Mouse (Mus musculus): ENCODE measurements around the gene Rack1. TPM values are rescaled to one million over a fixed set of nuclear protein-coding genes. Genes with fewer than 3 reads are reported as not detected.

The Rack1 gene
- polyA plus RNA-seq, 1 experiment = 2,993 TPM

DNA sequence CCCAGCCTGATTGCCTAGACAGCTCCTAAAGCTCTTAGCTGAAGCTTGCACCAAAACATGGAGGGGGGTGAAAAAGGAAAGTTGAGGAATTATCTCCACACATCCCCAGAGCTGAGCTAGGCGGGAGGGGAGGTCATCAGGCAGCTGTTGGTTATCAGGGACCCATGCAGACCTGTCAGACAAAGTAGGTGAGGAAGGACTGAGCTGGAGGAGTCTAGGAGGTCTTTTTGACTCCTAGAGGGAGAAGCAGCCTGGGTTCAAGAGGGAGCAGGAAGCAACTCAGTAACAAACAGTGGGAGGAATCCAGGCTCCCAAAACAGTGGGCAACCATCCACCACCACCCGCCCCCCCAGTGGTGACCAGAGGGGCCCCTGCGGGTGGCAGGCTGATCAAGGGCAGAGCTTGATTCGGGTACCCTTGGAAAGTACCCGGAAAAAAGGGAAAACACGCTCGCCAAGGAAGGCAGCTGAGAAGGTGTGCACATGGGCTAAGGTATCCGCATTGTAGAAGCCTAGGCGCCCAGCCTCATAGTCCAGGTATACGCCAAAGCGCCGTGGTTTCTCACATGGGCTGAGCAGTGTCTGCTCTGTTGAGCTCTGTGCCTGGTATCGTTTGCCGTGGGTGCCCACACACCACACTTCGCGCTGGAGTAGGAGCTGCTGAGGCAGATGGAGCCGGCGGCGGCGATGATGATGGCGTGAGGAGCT lies 6.9 kb downstream of the Rack1 start:
- H3K79me2 ChIP-seq (ENCODE audit: control insufficient read depth, insufficient read depth) = peaks cover 18% of the 10 kb centered on the region
- no peak overlapping the region for H3K4me2 ChIP-seq (ENCODE audit: low read depth)
- no peak for TF ChIP-seq USF1 (IDR thresholded peaks at IDR 0.05; ENCODE audit: low read depth)
- TF ChIP-seq MYOG (IDR thresholded peaks at IDR 0.05; ENCODE audit: control insufficient read depth in 1 of 3, insufficient read depth in 1 of 3, insufficient read length in 2 of 3, low read depth in 2 of 3) = no peak
- TF ChIP-seq REST (IDR thresholded peaks at IDR 0.05; ENCODE audit: insufficient read depth, insufficient read length) = no peak
- TF ChIP-seq POLR2A (IDR thresholded peaks at IDR 0.05; ENCODE audit: insufficient read length, low read depth) = peak; percentile 72
- no peak for TF ChIP-seq E2F4 (IDR thresholded peaks at IDR 0.05; ENCODE audit: insufficient read depth)
- TF ChIP-seq POLR2AphosphoS2 (IDR thresholded peaks at IDR 0.05; ENCODE audit: insufficient read length, low read depth) = peak; percentile 96
- H3ac ChIP-seq (ENCODE audit: control insufficient read depth, insufficient read length) = no peak overlapping the region
- H3K27me3 ChIP-seq (ENCODE audit: control insufficient read depth, insufficient read depth, insufficient read length) = no peaks in the 10 kb centered on the region
- peaks cover 72% of the 10 kb centered on the region for H3K36me3 ChIP-seq (ENCODE audit: control insufficient read depth, insufficient read depth)
- no peak overlapping the region for H3K4me3 ChIP-seq

DNA sequence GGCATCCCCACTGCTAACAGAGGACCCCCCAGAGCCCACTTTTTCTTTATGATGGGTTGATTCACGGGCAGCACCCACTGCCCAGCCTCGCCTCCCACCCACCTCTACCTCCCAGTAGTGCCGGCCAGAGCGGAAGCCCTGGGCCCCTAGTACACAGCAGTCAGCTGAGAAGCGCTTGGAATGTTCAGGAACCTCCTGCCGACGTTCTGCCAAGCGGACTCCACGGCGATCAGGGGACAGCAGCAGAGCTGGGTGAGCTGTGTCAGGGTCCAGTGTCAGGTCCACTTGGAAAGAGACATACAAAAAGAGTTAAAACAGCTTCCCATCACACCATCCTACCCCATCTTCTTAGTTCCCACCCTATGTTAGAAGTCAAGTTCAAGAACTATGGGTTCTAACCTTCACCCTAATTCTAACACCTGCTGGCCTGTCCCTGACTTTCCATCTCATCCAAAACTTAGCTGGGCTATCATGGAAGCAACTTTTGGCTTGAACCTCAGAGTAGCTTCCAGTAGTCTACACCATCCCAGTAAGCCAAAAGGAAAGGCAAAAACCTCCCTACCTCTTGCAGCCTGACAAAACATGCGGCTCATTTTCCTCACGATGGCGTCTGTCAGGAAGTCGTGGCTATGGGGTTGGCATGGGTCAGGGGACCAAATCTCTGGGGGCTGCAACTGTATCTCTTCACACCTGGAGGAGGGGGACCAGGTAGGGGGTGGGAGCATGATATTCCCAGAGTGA lies 7.6 kb downstream of the Rack1 start:
- H3K36me3 ChIP-seq (ENCODE audit: control insufficient read depth, insufficient read depth) = peaks cover 68% of the 10 kb centered on the region
- H3K27me3 ChIP-seq (ENCODE audit: control insufficient read depth, insufficient read depth, insufficient read length) = no peaks in the 10 kb centered on the region
- no peak overlapping the region for H3K4me3 ChIP-seq
- H3K4me2 ChIP-seq (ENCODE audit: low read depth) = no peak overlapping the region
- H3K79me2 ChIP-seq (ENCODE audit: control insufficient read depth, insufficient read depth) = peaks cover 11% of the 10 kb centered on the region
- TF ChIP-seq POLR2AphosphoS2 (IDR thresholded peaks at IDR 0.05; ENCODE audit: insufficient read length, low read depth) (peak; percentile 63), TCF12 (IDR thresholded peaks at IDR 0.05; ENCODE audit: insufficient read depth, poor library complexity, severe bottlenecking) (no peak)
- H3ac ChIP-seq (ENCODE audit: control insufficient read depth, insufficient read length) = no peak overlapping the region

DNA sequence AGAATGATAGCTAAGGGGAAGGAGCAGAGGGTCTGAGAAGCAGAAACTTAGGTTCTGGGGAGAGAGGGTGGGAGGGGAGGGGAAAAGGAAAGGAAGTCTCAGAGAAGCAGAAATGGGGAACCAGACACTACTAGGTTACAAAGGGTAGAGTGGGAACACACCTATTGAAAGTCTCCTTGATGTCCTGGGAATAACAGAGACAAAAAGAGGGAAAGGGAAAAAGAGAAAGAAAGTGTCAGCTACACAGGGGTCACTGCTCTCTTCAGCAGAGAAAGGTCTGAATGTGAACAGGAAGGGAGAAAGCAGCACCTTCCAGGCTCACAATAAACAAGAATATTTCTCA lies 8.1 kb downstream of the Rack1 start:
- peaks cover 10% of the 10 kb centered on the region for H3K79me2 ChIP-seq (ENCODE audit: control insufficient read depth, insufficient read depth)
- TF ChIP-seq REST (IDR thresholded peaks at IDR 0.05; ENCODE audit: insufficient read depth, insufficient read length) (no peak), SRF (IDR thresholded peaks at IDR 0.05; ENCODE audit: control insufficient read depth, insufficient read length, low read depth) (no peak), TCF12 (IDR thresholded peaks at IDR 0.05; ENCODE audit: insufficient read depth, poor library complexity, severe bottlenecking) (no peak), POLR2AphosphoS2 (IDR thresholded peaks at IDR 0.05; ENCODE audit: insufficient read length, low read depth) (no peak), MAX (IDR thresholded peaks at IDR 0.05; ENCODE audit: low read depth) (no peak), CEBPB (IDR thresholded peaks at IDR 0.05; ENCODE audit: insufficient read depth, poor library complexity, severe bottlenecking) (no peak), MYOG (IDR thresholded peaks at IDR 0.05; ENCODE audit: control insufficient read depth in 1 of 3, insufficient read depth in 1 of 3, insufficient read length in 2 of 3, low read depth in 2 of 3) (no peak)
- no peaks in the 10 kb centered on the region for H3K27me3 ChIP-seq (ENCODE audit: control insufficient read depth, insufficient read depth, insufficient read length)
- peaks cover 63% of the 10 kb centered on the region for H3K36me3 ChIP-seq (ENCODE audit: control insufficient read depth, insufficient read depth)
- no peak overlapping the region for H3K4me3 ChIP-seq
- no peak overlapping the region for H3K4me2 ChIP-seq (ENCODE audit: low read depth)
- H3ac ChIP-seq (ENCODE audit: control insufficient read depth, insufficient read length) = no peak overlapping the region

DNA sequence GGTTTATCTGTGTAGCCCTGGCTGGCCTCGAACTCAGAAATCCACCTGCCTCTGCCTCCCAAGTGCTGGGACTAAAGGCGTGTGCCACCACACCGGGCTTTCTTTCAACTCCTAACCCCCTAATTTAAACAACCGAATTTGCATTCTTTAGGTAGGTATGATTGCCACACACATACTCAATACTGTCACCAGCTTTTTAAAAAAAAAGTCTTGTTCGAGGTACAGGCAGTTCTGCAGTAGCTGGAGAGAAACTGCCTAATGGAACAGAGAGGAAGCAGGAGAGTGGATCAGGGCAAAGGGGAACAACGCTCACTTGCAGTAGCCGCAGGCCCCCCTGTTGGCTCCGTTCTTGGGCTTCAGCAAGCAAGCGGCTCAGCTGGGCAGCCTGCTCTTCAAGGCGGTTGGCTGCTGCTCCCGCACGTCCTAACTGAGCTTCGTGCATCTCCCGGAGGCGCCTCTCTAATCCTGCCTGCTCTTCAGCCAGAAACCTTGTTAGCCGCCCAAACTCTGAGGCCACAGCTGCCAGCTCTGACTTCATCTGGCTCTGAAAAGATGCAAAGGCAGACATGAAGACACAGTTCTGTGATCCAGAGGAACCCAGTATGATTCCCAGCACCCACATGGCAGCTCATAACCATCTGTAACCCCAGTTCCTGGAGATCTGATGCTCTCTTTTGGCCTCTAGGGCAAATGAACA lies 8.8 kb downstream of the Rack1 start:
- no peak for TF ChIP-seq TCF3 (IDR thresholded peaks at IDR 0.05; ENCODE audit: insufficient read length, low read depth)
- peak; percentile 23 for TF ChIP-seq POLR2A (IDR thresholded peaks at IDR 0.05; ENCODE audit: insufficient read length, low read depth)
- TF ChIP-seq E2F4 (IDR thresholded peaks at IDR 0.05; ENCODE audit: insufficient read depth) = no peak
- TF ChIP-seq POLR2AphosphoS2 (IDR thresholded peaks at IDR 0.05; ENCODE audit: insufficient read length, low read depth) = peak; percentile 79
- no peak for TF ChIP-seq USF1 (IDR thresholded peaks at IDR 0.05; ENCODE audit: low read depth)
- no peak for TF ChIP-seq CEBPB (IDR thresholded peaks at IDR 0.05; ENCODE audit: insufficient read depth, poor library complexity, severe bottlenecking)
- TF ChIP-seq MYOG (IDR thresholded peaks at IDR 0.05; ENCODE audit: control insufficient read depth in 1 of 3, insufficient read depth in 1 of 3, insufficient read length in 2 of 3, low read depth in 2 of 3) = no peak
- H3ac ChIP-seq (ENCODE audit: control insufficient read depth, insufficient read length) = no peak overlapping the region
- H3K27me3 ChIP-seq (ENCODE audit: control insufficient read depth, insufficient read depth, insufficient read length) = no peaks in the 10 kb centered on the region
- peaks cover 9% of the 10 kb centered on the region for H3K79me2 ChIP-seq (ENCODE audit: control insufficient read depth, insufficient read depth)
- H3K4me3 ChIP-seq = no peak overlapping the region
- H3K4me2 ChIP-seq (ENCODE audit: low read depth) = no peak overlapping the region
- H3K36me3 ChIP-seq (ENCODE audit: control insufficient read depth, insufficient read depth) = peaks cover 57% of the 10 kb centered on the region

DNA sequence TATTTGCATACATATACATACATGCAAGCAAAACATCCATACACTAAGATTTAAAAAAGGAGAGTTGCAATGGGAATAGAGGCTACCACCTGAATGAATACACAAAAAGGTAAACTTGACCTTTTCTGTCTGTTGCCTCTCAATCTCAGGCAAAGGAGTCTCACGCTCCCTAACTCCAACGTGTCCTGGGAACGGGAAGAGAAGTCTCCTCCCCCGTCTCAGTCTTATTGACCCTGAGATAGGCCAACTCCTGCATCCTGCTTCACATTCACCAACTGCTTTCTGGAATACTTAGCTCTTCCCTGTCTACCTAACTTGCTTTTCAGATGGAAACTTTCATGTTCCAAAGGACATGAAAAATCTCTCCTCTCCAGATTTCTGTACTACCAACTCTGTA lies 9.3 kb downstream of the Rack1 start:
- TF ChIP-seq TCF3 (IDR thresholded peaks at IDR 0.05; ENCODE audit: insufficient read length, low read depth) = no peak
- no peak for TF ChIP-seq POLR2A (IDR thresholded peaks at IDR 0.05; ENCODE audit: insufficient read length, low read depth)
- TF ChIP-seq SRF (IDR thresholded peaks at IDR 0.05; ENCODE audit: control insufficient read depth, insufficient read length, low read depth) = no peak
- TF ChIP-seq MYOD1 (IDR thresholded peaks at IDR 0.05; ENCODE audit: control insufficient read depth in 1 of 3, insufficient read length in 2 of 3, low read depth in 2 of 3) = no peak
- no peak for TF ChIP-seq E2F4 (IDR thresholded peaks at IDR 0.05; ENCODE audit: insufficient read depth)
- no peak for TF ChIP-seq REST (IDR thresholded peaks at IDR 0.05; ENCODE audit: insufficient read depth, insufficient read length)
- no peak for TF ChIP-seq CEBPB (IDR thresholded peaks at IDR 0.05; ENCODE audit: insufficient read depth, poor library complexity, severe bottlenecking)

More for the DNA sequence above, 9.3 kb downstream of the Rack1 start:
- peaks cover 51% of the 10 kb centered on the region for H3K36me3 ChIP-seq (ENCODE audit: control insufficient read depth, insufficient read depth)
- H3ac ChIP-seq (ENCODE audit: control insufficient read depth, insufficient read length) = no peak overlapping the region
- H3K79me2 ChIP-seq (ENCODE audit: control insufficient read depth, insufficient read depth) = peaks cover 14% of the 10 kb centered on the region
- H3K27me3 ChIP-seq (ENCODE audit: control insufficient read depth, insufficient read depth, insufficient read length) = no peaks in the 10 kb centered on the region
- no peak overlapping the region for H3K4me2 ChIP-seq (ENCODE audit: low read depth)
- no peak overlapping the region for H3K4me3 ChIP-seq

All from myocyte (in vitro differentiated cells).